Mouse (Mus musculus): ENCODE measurements around the gene Slc22a18.

The Slc22a18 gene

DNA sequence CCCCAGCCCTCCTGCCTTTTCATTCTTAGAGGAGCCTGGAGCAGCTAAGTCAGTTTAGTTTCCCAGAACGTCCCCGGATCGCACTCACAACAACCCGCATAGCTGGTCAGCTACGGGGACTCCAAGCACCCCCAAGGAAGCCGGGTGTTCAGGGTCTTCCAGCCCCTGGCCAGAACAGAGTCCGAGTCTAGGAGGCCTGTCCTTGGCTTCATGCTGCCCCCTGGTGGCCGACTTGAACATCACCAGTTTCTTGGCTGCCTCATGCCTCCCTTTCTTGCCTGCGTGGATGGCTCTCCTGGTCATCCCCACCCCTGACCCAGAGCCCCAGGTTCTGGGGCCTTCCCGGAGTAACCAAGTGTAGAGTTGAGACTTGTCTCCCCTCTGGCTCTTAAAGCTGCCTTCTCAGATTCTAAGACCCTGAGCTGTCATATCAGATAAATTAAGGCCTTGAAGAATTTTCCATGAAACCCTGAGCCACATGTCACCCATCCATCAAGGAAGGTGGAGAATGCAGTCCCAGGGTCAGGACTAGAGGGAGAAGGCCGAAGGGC, 9.6 kb upstream of the Slc22a18 start:
- peak; percentile 85 to 91 for DNase-seq

DNA sequence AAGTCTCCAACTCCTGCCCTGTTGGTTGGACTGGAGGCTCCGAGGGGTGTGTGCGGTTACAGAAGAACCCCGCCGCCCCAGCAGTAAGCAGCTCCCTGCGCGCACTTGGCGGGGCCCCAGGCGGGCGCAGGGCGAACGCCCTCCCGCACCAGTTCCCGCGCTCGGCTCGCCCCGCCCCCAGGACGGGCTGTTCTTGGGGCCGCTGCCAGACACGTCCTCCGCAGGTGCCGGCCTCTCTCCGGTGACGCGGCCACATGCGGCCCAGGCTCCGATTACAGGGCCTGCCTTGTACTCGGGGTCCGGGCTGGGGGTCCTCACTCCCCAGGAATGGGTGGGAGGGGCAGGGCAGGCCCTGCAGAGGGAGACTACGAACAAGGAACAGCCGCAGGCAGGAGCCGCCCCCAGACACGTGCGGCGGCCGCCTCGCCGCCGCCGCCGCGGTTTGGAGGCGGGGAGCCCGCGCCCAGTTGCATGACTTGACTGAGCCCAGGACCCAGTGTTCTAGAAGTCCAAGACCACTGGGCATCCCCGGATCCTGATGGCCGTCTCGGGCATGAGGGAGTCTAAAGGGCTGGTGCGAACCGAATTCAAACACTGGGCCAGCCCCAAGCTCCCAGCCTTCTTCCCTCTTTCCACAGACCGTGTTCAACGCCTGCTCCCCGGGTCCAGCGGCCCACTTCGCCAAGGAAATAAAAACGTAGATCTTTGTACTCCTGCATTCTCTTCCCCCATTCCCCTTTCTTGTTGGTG, 8.6 kb upstream of the Slc22a18 start:
- peak in 1 of 2 experiments; percentile 44 for DNase-seq

DNA sequence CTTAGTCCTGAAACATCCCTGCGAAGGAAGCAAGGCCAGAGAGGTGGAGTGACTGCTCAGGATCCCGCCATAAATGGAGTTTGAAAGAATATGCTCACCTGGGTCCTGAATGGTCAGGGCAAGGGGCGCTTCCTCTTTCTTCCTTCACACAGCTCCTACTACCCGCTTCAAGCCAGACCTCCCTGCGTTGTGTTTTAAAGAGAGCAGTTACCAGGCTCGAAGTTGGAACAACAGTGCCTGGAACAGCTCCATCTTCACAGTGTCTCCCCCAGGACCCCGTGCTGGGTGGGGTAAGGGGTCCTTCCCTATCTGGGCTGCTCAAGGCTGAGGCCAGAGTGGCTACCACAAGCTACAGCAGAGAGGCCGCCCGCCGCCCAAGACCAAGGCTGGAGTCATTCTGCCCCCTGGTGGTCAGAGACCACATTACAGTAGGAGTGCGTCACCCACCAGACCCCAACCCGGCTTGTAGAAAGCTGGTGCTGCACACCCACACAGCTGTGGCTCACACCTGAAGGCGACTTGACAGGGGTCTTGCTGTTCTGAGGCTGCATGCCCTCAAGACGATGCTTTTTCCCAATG, 7.3 kb upstream of the Slc22a18 start:
- peak; percentile 84 to 88 for DNase-seq

DNA sequence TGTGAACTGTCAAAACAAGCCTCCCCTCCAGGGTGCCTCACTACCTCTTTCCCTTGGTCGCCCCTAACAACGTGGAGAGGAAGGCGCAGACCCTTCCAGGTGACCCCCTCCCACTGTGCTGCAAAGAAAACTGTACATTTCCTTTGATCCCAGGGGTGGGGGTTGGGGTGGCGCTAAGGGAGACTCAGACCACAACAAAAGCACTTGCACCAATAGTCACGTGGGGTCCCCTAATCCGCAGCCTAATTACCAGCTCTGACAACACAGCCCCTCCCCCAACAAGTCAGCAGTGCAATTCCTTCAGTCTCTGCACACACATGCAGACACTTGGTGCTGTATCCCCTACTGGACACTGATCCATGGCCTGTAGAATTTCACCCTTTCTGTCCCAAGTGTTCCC, 5.8 kb upstream of the Slc22a18 start:
- DNase-seq: no peak

DNA sequence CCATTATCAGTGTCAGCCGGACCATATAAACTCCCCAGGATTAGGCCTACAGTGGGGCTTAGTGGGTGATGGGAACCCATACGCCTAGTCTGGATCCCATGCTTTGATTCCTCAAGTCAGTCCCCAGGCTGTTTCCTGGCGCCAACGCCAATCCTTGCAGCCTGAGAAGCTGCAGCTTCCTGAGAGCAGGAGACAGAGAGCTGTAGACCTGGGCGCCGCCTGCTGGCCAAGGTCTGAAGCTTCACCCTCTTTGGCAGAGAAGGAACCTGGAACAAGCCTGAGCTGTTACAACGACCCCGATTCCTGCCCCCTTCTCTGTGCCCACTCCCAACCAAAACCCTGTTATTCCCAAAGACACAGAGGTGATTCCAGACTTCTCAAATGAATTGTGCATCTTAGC, 3.6 kb upstream of the Slc22a18 start:
- DNase-seq: peak; percentile 80 to 88

DNA sequence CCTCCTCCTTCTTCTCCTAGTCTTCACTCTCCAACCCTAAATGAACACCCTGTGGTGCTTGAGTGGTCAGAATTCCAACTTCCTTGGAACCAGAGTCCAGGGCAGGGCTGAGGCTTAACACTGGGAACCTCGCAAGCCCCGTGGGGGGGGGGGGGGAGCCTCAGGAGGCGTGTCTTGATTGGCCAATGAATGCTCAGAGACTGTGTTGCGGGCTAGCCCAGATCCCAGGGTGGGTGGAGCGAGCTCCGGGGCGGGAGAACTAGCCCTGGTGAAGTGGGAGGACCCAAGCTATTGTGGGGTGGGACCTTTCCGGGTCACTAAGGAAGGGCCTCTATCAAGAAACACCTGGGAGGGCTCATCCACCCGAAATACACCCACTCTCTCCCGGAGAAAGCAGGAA, 1.3 kb downstream of the Slc22a18 start:
- DNase-seq: no peak

DNA sequence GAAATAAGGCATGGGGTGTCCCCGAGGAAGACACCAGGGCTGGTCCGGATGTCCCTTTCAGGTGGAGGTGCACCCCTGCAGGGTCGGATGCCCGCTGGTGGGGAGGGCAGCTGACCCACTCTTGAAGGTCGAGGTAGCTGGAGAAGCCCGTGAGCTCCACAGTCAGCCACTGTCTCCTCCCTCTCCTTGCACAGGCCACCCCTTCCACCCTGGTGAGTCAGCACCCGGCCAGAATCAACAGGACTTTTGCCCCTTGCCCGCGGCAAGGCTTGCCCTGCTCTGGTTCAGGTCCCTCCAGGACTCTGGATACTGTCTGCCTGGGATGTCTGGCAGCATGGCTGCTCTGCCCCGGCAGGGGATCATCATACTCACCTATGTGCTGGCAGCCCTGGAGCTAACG, 2.3 kb downstream of the Slc22a18 start:
- no peak for DNase-seq

DNA sequence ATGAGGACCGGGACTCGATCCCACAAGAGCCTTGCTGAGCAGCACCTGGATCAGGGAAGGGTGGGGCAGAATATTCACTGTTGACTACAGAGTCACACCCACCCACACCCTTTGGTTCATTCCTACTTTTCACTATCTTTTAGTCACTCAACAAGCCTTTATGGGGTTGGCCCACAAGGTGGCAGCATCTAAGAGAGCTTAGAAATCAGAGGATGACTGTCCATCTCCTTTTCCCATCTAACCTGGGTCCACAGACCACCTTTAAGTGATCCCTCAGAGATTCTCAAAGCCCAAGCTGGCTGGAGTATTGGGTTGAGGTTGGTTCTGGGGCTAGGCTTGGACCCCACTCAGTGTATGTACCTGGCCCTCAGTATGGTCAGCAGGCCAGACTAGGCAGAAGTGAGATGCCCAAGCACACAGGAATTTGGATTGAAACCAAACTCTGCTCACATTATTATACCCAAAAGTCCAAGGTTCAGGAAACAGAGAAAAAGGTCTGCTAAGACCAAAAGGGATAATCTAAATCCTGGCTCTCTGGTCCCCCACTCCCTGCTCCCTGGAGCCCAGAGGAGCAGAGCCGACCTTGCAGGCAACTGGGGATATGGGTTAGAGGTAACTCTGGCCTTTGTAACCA, 3.3 kb downstream of the Slc22a18 start:
- no peak for DNase-seq

DNA sequence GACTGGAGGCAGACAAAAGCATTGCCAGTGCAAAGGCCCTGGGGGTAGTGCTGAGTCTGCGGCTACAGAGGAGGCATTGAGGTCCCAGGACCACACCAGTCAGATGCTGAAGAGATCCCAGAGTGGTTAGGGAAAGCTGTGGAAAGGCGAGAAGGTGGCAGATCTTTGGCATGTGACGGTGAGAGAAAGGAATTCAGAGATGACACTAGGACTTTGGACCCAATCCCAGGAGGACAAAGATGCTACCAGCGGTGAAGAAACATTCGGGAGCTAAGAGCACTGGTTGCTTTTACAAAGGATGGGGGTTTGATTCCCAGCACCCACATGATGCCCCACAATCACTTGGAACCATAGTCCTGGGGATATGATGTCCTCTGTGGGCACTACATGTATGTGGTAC, 4.3 kb downstream of the Slc22a18 start:
- DNase-seq: no peak

DNA sequence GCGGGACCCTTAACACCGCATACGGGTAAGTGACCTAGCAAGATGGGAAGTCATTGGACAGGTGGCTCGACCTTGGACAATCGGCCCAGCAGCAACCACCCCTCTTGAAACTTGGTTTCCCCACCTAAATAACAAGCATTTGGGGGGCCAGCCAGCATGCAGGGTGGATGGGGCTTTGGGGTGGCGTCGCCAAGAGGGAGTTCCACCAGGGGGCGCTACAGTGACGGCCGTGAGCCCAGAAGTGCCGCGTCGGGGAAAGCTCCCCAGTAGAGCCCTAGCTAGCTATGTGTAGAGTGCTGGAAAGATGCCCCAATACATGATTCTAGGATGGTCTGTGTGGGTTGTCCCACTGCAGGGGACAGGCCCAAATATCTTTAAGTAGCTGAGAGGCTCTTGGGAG, 7.0 kb downstream of the Slc22a18 start:
- DNase-seq: peak in 1 of 2 experiments; percentile 68

DNA sequence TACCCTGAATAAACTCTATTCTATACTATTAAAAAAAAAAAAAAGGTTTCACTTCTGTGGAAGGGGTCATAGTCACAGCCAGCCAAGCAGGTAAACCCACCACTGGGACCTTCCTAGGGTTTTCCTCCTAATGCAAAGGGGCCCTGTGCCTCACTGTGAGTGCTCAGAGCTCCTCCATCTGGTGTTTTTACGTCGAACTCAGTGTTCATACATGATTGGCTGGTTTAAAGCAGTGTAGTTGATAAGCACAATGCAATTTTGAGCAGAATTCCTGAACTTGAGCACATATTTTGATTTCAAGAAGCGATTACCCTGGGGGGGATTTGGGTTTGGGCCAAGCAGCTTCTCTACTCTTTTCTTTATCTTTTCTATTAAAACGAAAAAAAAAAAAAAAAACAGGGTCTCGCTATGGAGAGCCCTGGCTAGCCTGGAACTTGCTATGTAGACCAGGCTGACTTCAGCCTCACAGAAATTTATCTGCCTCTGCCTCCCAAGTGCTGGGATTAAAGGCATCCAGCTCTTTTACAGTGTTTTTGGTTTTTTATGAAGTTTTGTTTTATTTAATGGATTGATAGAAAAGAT, 8.4 kb downstream of the Slc22a18 start:
- no peak for DNase-seq

DNA sequence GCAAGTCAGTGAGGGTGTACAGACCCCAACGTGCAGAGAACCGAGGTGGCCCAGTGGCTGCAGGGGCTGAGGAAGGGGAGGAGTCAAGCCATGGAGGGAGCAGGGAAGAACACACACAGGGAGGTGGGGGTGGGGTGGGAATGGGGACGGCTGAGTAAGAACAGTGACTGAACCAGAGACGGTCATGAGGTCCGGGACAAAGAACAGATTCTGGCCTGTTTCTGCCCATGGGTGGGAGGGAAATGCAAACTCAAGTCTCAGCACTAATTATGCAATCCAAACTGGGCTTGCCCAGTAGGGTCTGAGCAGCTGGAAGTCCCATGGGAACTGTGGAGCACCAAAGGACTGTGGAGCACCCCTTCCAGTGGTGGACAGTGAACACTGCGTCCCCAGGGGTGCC, 9.0 kb downstream of the Slc22a18 start:
- no peak for DNase-seq

DNA sequence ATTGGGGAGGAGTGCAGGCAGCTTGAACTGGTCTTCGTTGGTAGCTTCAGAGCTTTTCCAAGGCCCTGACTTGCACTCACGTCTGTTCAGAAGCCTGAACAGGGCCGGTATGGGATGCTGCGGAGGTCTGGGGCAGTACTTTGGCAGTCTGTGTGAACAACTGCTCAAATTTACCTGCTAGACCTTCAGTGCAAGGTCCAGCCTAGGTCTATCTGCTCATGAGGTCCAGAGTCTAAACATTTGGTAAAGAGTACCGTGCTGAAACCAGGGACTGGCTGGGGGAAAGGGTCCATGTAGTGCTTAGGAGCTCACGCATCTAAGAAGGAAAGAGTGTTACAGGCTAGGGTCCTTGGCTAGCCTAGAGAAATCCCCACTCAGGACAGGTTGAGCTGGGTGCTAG, 16.2 kb downstream of the Slc22a18 start:
- no peak for DNase-seq

DNA sequence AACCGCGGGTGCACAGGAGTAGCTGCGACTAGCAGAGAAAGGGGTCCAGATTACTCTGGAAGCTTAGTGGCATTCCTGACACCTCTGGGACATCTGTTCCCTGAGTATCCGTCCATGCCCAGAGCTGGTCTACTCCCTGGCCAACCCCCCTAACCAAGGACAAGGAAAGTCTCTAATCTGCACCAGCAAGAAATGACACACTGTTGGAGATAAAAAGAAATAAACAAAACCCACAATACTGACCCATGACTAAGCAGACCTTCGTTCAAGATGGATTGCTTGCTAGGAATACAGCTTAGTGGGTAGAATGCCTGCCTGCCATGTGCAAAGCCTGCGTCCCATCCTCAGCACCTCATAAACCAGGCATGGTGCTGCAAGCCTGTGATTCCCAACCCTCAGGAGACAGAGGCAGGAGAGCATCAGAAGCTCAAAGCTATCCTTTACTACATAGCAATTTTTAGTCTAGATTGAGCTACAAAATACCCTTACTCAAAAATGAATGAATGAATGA, 20.1 kb downstream of the Slc22a18 start:
- no peak for DNase-seq

DNA sequence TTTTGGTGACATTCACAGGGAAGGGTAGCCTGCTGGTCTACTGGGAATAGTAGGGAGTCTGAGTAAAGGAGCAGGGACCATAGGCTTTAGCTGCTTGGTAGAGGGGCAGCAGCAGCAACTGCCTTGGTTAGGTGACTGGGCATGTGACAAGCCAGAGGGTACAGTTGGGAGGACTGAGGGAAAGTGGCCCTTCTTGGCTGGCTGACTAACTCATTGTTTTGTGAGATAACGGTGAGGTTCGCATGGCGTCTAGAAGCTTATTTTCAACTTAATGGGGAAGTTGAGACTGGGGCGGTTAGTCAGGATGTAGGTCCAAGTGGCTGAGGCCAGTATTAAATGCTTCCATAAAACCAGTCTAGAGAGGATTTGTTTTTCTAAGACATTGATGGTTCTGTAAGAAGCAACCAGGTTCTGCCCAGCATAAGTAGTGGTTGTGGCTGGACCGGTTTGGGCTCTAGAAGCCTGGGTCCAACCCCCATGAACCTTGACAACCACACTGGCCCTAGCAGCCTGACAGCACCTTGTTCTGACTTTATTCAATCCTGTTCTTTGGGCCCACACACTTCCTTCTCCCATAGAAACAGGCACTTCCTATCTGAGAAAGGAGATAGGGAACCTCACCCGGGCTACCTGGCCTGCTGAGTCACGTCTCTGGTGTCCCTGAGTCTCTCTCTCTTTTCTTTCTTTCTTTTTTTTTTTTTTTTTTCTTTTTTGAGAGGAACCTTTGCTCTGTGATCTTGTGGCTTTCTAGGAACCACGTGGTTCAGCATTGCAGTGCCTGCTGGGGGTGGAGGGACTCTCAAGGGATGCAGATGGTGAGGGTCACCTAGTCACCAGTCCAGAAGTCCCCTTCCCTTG, 21.8 kb downstream of the Slc22a18 start:
- DNase-seq: no peak

DNA sequence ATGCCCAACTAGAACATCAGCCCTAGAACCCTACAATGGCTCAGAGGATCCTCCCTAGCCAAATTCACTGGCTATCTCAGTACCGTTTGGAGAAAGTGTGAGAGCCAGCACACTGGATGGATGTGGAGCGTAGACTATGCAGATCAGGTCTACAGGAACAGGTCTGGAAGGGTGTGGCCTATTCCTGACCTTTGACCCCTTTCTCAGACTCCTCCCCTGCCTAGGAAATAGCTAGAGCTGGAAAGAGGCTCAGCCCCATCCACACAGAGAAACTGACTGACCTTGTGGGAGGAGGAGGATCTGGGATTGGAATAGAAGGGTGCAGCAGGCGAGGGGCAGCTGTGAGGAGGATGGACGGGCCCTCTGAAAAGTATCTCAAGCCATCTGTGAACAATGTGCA, 25.0 kb downstream of the Slc22a18 start:
- DNase-seq: no peak

DNA sequence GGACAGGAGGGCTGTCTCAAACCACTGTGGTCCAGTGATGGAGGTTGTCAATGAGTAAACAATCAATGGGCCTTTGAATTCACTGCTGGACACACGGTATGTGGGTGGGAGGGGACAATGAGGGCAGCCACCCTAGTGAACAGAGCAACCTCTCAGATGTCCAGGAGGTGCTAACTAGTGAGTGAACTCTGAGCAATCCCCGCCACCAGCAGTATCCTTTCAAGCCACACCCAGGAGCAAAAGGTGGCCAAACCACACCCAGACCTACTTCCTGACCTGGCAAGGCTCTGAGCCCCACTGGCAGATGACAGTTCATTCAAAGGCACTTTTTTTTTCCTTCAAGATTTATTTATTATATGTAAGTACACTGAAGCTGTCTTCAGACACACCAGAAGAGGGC, 27.4 kb downstream of the Slc22a18 start:
- DNase-seq: no peak

DNA sequence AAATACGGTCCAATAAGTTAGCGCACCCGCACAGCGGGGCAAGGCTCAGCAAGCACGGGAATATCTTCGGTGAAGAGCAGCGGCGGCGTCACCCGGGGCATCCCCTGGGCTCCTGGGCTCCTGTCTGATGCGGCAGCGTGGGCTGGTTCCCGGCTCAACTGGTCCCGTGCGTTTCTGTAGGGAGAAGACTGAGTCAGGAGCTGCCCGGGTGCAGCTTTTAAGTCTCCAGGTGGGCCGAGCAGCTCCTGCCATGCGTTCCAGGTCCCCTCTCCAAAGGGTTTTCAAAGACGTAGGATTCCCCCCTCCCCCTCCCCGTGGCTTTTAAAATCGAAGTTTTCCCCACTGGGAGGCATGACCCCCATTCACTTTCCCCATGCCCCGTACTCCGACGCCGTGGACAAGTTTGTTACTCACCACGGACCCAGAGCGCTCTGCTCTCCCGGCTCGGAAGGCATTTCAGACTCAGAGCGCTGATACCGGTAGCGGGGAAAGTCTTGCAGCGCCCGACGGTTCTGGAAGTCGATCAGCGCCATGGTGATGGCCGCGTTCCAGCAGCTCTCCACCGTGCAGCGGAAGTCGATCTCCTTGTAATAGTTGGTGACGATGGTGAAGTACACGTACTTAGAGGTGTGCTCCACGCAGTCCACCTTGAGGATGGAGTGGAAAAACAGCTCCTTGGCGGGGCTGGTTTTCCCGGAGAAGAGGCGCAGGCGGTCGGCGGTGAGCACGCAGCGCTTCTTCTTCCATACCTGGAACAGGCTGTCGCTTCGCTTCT, 28.3 kb downstream of the Slc22a18 start:
- peak; percentile 26 to 42 for DNase-seq

DNA sequence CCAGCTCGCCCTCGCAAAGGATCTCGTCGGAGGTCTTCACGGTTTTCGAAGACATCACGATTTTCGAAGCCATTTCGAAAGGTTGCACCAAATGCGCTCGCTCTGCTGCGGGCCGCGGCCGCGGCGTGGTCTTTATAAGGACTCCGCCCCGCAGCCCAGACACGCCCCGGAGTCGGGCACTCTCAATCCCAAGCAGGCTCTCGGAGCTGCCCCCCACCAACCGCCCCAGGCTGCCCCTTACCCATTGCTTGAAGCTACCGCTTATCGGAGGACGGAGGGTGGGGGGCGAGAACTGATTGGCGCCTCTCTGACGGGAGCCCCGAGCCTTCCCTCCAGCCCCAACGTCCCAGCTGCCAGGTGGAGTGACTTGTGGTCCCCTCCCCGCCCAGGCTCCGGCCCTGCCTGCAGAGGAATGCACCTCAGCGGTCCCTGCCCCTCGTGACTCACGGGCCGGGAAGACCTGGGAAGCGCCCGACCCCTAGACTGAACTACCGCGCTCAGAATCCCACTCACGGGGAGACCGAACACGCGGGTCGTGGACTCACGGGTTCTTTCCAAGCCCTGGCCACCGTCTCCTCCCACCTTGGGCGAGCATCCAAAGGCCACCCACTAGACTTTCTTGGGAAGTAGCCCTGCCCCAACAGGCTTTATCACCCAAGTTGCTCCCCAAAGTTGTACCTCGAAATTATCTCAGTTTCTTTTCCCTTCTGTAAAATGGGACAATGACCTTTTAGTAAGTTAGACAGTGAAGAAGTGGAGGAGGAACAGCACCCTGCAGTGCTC, 29.1 kb downstream of the Slc22a18 start, which contains the start of gene Phlda2:
Gene Phlda2 (minus strand): TSS at position 733 of the 783 bp plus-strand sequence.
- DNase-seq: no peak

DNA sequence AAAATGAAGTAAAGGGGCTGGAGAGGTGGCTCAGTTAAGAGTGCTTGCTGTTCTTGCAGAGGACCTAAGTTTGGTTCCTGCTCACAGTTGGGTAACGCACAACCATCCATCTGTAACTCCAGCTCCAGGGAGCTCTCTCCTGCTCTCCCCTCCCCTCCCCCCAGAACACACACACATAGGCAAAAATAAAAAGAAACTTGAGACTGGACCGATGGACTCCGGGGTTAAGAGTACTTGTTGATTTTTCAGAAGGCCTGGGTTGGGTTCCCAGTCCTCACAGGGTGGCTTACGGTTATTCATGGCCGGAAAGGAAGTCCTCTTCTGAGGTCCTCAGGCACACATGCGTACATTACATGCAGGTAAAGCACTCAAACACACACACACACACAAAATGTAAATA, 30.4 kb downstream of the Slc22a18 start:
- no peak for DNase-seq

DNA sequence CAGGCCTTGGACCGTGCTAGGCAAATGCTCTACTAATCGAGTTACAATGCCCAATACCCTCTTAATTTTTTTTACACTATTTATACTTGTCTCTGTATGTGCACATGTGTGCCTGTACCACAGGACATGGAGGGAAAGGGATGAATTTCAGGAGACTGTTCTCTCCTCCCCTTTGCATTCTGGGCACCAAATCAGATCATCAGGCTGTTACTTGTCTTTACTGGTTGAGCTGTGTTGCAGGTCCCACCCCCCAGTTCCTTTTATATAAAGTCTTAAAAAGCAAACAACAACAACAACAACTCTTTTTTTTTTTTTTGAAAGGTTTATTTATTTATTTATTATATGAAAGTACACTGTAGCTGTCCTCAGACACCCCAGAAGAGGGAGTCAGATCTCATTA, 31.9 kb downstream of the Slc22a18 start:
- no peak for DNase-seq
